In the genomic region with DNA sequence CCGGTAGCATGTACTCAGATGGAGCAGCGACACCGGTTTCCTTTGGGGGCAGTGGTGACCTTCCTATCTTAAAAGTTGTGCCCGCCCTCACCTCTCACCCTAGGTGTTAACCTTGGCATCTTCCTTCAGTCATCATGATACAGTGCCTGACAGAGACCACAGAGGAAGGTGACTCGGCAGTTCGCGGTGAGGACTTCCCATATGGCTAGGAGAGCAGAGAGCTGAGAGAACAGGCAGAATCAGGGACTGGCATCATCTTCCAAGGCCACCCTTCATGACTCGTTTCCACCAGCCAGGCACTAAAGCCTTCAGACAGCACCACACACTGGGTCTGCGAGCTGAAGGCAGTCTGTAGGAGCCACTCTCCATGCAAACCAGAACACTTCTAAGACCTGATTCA, we compare ENCODE assay signal across 10 mouse cellular contexts.
A peak's percentile ranks its signal among the peaks of the same experiment; 100 is the strongest.
DNase-seq lines count a peak whose midpoint lies in the region; ATAC-seq lines count a peak whose summit lies in the region.
"Had no signal": no experiment of that assay in that cellular context is flagged by ENCODE, and none has a peak within 500 bp of the region (broad histone marks: within the 10 kb centered on the region; RNA-seq: fewer than 3 reads in every experiment).

No protein-coding gene starts in this region.

- intact Hi-C loops in heart, postnatal 25 days (cut with DNase I): no loop called here

- H3K9me3 ChIP-seq in heart, embryonic 12.5 days (replicated peaks): no peaks in the 10 kb centered on the region
- H3K9me3 ChIP-seq in forebrain, embryonic 13.5 days (replicated peaks): no peaks in the 10 kb centered on the region
- H3K9me3 ChIP-seq: liver, embryonic 12.5 days had no signal

- H3K36me3 ChIP-seq in heart, embryonic 12.5 days: no peaks in the 10 kb centered on the region
- no peaks in the 10 kb centered on the region for H3K36me3 ChIP-seq in forebrain, embryonic 13.5 days (ENCODE audit: poor library complexity, severe bottlenecking)
- H3K36me3 ChIP-seq: liver, embryonic 12.5 days had no signal

- DNase-seq in heart, postnatal 25 days (ENCODE audit: low spot score): no peak
- peak; percentile 7 for DNase-seq in thymus, postnatal 4 days
- no peak for DNase-seq in thymus, adult 18-20 months
- peak; percentile 12 for DNase-seq in retina, postnatal 1 day
- no peak for DNase-seq in c-Kit-positive CD71-positive TER-119-positive erythroid progenitor cells, embryonic 14.5 days (ENCODE audit: low spot score)
- DNase-seq: kidney, postnatal 10 days had no signal

- H3K9ac ChIP-seq in heart, embryonic 12.5 days: no peak overlapping the region
- no peak overlapping the region for H3K9ac ChIP-seq in forebrain, embryonic 13.5 days
- H3K9ac ChIP-seq: liver, embryonic 12.5 days had no signal

- no peaks in the 10 kb centered on the region for H3K27me3 ChIP-seq in heart, embryonic 12.5 days (replicated peaks)
- H3K27me3 ChIP-seq in forebrain, embryonic 13.5 days: no peaks in the 10 kb centered on the region
- H3K27me3 ChIP-seq: liver, embryonic 12.5 days had no signal

- H3K4me3 ChIP-seq in heart, embryonic 12.5 days: no peak overlapping the region
- no peak overlapping the region for H3K4me3 ChIP-seq in forebrain, embryonic 13.5 days
- H3K4me3 ChIP-seq: liver, embryonic 12.5 days had no signal

- peak overlapping the region; percentile 51 for H3K27ac ChIP-seq in heart, embryonic 12.5 days (ENCODE audit: poor library complexity, severe bottlenecking)
- peak overlapping the region; percentile 61; the same call in 1 of the 2 replicates for H3K27ac ChIP-seq in forebrain, embryonic 13.5 days
- H3K27ac ChIP-seq: liver, embryonic 12.5 days had no signal

- no peak overlapping the region for H3K4me2 ChIP-seq in heart, embryonic 12.5 days
- no peak overlapping the region for H3K4me2 ChIP-seq in forebrain, embryonic 13.5 days
- H3K4me2 ChIP-seq: liver, embryonic 12.5 days had no signal

- 58% methylated on average over 9 of the region's 9 CpGs for WGBS in heart, embryonic 12.5 days
- WGBS in forebrain, embryonic 13.5 days: 88% methylated on average over 9 of the region's 9 CpGs

- ATAC-seq in heart, embryonic 12.5 days (ENCODE audit: insufficient number of reproducible peaks, low FRiP score): no peak
- ATAC-seq in forebrain, embryonic 13.5 days: no peak
- no peak for ATAC-seq in erythroid progenitor cell, adult 5-6 weeks (replicated peaks; ENCODE audit: low FRiP score, poor library complexity, severe bottlenecking)
- ATAC-seq: liver, embryonic 12.5 days had no signal

- peaks cover 19% of the 10 kb centered on the region for H3K4me1 ChIP-seq in heart, embryonic 12.5 days (replicated peaks)
- H3K4me1 ChIP-seq in forebrain, embryonic 13.5 days: peaks cover 31% of the 10 kb centered on the region

Comparison
In these comparisons a context has a peak if more than half of its experiments do, and no peak if none do; other contexts are left out.
1. DNase-seq: peak in thymus, postnatal 4 days (single experiment) and retina, postnatal 1 day (single experiment); none in heart, postnatal 25 days (single experiment), thymus, adult 18-20 months (0 of 2) and c-Kit-positive CD71-positive TER-119-positive erythroid progenitor cells, embryonic 14.5 days (single experiment).